Mouse (Mus musculus): ENCODE data around the gene Ank2. TPM values are rescaled to one million over a fixed set of nuclear protein-coding genes. Genes with fewer than 3 reads are reported as not detected.

Gene Ank2
- polyA plus RNA-seq, 1 experiment from 2014 or later = 204 TPM

- Histone ChIP-seq H3K9ac (no peak overlapping the region), H3K4me1 (replicated peaks; ENCODE audit: control insufficient read depth, insufficient read depth, low read length) (no peaks in the 10 kb centered on the region), H3K27ac (no peak overlapping the region), H3K4me3 (replicated peaks; ENCODE audit: low read length) (no peak overlapping the region), H3K27me3 (ENCODE audit: control insufficient read depth, insufficient read depth, low read length) (no peaks in the 10 kb centered on the region), H3K4me2 (replicated peaks) (no peak overlapping the region), H3K36me3 (replicated peaks; ENCODE audit: control insufficient read depth, insufficient read depth) (no peaks in the 10 kb centered on the region), H3K9me3 (ENCODE audit: control insufficient read depth, low read length) (no peaks in the 10 kb centered on the region)
- WGBS = 82% methylated on average over 6 of the region's 6 CpGs
- no peak for ATAC-seq (ENCODE audit: low FRiP score)
- no peak for DNase-seq (ENCODE audit: low spot score)
Observed at GRCm38 (mm10) chr3:127453254-127453653, 45.9 kb downstream of the Ank2 start.

GRCm38 (mm10) chr3:127452233-127452632 is 46.9 kb downstream of the Ank2 start:
- no peak for ATAC-seq (ENCODE audit: low FRiP score)
- H3K4me1 ChIP-seq (replicated peaks; ENCODE audit: control insufficient read depth, insufficient read depth, low read length) = no peaks in the 10 kb centered on the region
- H3K9ac ChIP-seq = no peak overlapping the region
- no peaks in the 10 kb centered on the region for H3K36me3 ChIP-seq (replicated peaks; ENCODE audit: control insufficient read depth, insufficient read depth)
- 62% methylated on average over 13 of the region's 13 CpGs for WGBS
- H3K4me3 ChIP-seq (replicated peaks; ENCODE audit: low read length) = no peak overlapping the region
- H3K9me3 ChIP-seq (ENCODE audit: control insufficient read depth, low read length) = no peaks in the 10 kb centered on the region
- no peak overlapping the region for H3K27ac ChIP-seq
- no peaks in the 10 kb centered on the region for H3K27me3 ChIP-seq (ENCODE audit: control insufficient read depth, insufficient read depth, low read length)
- no peak overlapping the region for H3K4me2 ChIP-seq (replicated peaks)
- no peak for DNase-seq (ENCODE audit: low spot score)

- Histone ChIP-seq H3K27ac (no peak overlapping the region), H3K4me1 (replicated peaks; ENCODE audit: control insufficient read depth, insufficient read depth, low read length) (no peaks in the 10 kb centered on the region), H3K4me2 (replicated peaks) (no peak overlapping the region), H3K36me3 (replicated peaks; ENCODE audit: control insufficient read depth, insufficient read depth) (no peaks in the 10 kb centered on the region), H3K9me3 (ENCODE audit: control insufficient read depth, low read length) (no peaks in the 10 kb centered on the region), H3K4me3 (replicated peaks; ENCODE audit: low read length) (no peak overlapping the region), H3K27me3 (ENCODE audit: control insufficient read depth, insufficient read depth, low read length) (no peaks in the 10 kb centered on the region), H3K9ac (no peak overlapping the region)
- no peak for DNase-seq (ENCODE audit: low spot score)
- 84% methylated on average over 9 of the region's 9 CpGs for WGBS
- ATAC-seq (ENCODE audit: low FRiP score) = no peak
Observed at GRCm38 (mm10) chr3:127451741-127452140, 47.4 kb downstream of the Ank2 start.

GRCm38 (mm10) chr3:127451070-127451469 is 48.1 kb downstream of the Ank2 start:
- 9% methylated on average over 3 of the region's 3 CpGs for WGBS

GRCm38 (mm10) chr3:127446173-127446572 is 53.0 kb downstream of the Ank2 start:
- no peaks in the 10 kb centered on the region for H3K36me3 ChIP-seq (replicated peaks; ENCODE audit: control insufficient read depth, insufficient read depth)
- no peak overlapping the region for H3K9ac ChIP-seq

More at GRCm38 (mm10) chr3:127451070-127451469, 48.1 kb downstream of the Ank2 start:
- H3K9ac ChIP-seq = no peak overlapping the region
- no peaks in the 10 kb centered on the region for H3K27me3 ChIP-seq (ENCODE audit: control insufficient read depth, insufficient read depth, low read length)
- no peak overlapping the region for H3K27ac ChIP-seq
- H3K4me1 ChIP-seq (replicated peaks; ENCODE audit: control insufficient read depth, insufficient read depth, low read length) = no peaks in the 10 kb centered on the region
- H3K36me3 ChIP-seq (replicated peaks; ENCODE audit: control insufficient read depth, insufficient read depth) = no peaks in the 10 kb centered on the region
- no peak overlapping the region for H3K4me2 ChIP-seq (replicated peaks)
- no peaks in the 10 kb centered on the region for H3K9me3 ChIP-seq (ENCODE audit: control insufficient read depth, low read length)
- no peak overlapping the region for H3K4me3 ChIP-seq (replicated peaks; ENCODE audit: low read length)
- peak; percentile 59 for DNase-seq (ENCODE audit: low spot score)
- no peak for ATAC-seq (ENCODE audit: low FRiP score)

GRCm38 (mm10) chr3:127433291-127433690 is 65.9 kb downstream of the Ank2 start:
- H3K4me2 ChIP-seq (replicated peaks) = no peak overlapping the region
- no peaks in the 10 kb centered on the region for H3K36me3 ChIP-seq (replicated peaks; ENCODE audit: control insufficient read depth, insufficient read depth)
- H3K9ac ChIP-seq = no peak overlapping the region
- 31% methylated on average over 3 of the region's 3 CpGs for WGBS
- 0 out of 2 replicates have a peak, but pooled peaks cover 6% of the 10 kb centered on the region for H3K4me1 ChIP-seq (replicated peaks; ENCODE audit: control insufficient read depth, insufficient read depth, low read length)
- H3K9me3 ChIP-seq (ENCODE audit: control insufficient read depth, low read length) = 0 out of 2 replicates have a peak, but pooled peaks cover 3% of the 10 kb centered on the region
- no peak overlapping the region for H3K27ac ChIP-seq
- peak; percentile 65 for DNase-seq (ENCODE audit: low spot score)
- no peak overlapping the region for H3K4me3 ChIP-seq (replicated peaks; ENCODE audit: low read length)
- peak; percentile 73; the same call in 1 of the 2 replicates for ATAC-seq (ENCODE audit: low FRiP score)
- H3K27me3 ChIP-seq (ENCODE audit: control insufficient read depth, insufficient read depth, low read length) = no peaks in the 10 kb centered on the region

More at GRCm38 (mm10) chr3:127446173-127446572, 53.0 kb downstream of the Ank2 start:
- ATAC-seq (ENCODE audit: low FRiP score) (peak; percentile 71), DNase-seq (ENCODE audit: low spot score) (peak; percentile 76)
- Histone ChIP-seq H3K4me2 (replicated peaks) (no peak overlapping the region), H3K4me1 (replicated peaks; ENCODE audit: control insufficient read depth, insufficient read depth, low read length) (no peaks in the 10 kb centered on the region), H3K4me3 (replicated peaks; ENCODE audit: low read length) (no peak overlapping the region), H3K27ac (no peak overlapping the region), H3K27me3 (ENCODE audit: control insufficient read depth, insufficient read depth, low read length) (no peaks in the 10 kb centered on the region), H3K9me3 (ENCODE audit: control insufficient read depth, low read length) (no peaks in the 10 kb centered on the region)
- 43% methylated on average over 5 of the region's 5 CpGs for WGBS

- Histone ChIP-seq H3K27ac (no peak overlapping the region), H3K36me3 (replicated peaks; ENCODE audit: control insufficient read depth, insufficient read depth) (no peaks in the 10 kb centered on the region), H3K9ac (no peak overlapping the region), H3K4me1 (replicated peaks; ENCODE audit: control insufficient read depth, insufficient read depth, low read length) (0 out of 2 replicates have a peak, but pooled peaks cover 6% of the 10 kb centered on the region), H3K4me2 (replicated peaks) (no peak overlapping the region), H3K9me3 (ENCODE audit: control insufficient read depth, low read length) (0 out of 2 replicates have a peak, but pooled peaks cover 3% of the 10 kb centered on the region), H3K27me3 (ENCODE audit: control insufficient read depth, insufficient read depth, low read length) (no peaks in the 10 kb centered on the region), H3K4me3 (replicated peaks; ENCODE audit: low read length) (no peak overlapping the region)
- whole genome bisulfite sequencing = 68% methylated on average over 13 of the region's 13 CpGs
- no peak for DNase-seq (ENCODE audit: low spot score)
- no peak for ATAC-seq (ENCODE audit: low FRiP score)
Observed at GRCm38 (mm10) chr3:127429866-127430265, 69.3 kb downstream of the Ank2 start.

GRCm38 (mm10) chr3:127428527-127428926 is 70.6 kb downstream of the Ank2 start:
- Histone ChIP-seq H3K4me1 (replicated peaks; ENCODE audit: control insufficient read depth, insufficient read depth, low read length) (no peaks in the 10 kb centered on the region), H3K27ac (no peak overlapping the region), H3K27me3 (ENCODE audit: control insufficient read depth, insufficient read depth, low read length) (no peaks in the 10 kb centered on the region), H3K9me3 (ENCODE audit: control insufficient read depth, low read length) (0 out of 2 replicates have a peak, but pooled peaks cover 3% of the 10 kb centered on the region), H3K36me3 (replicated peaks; ENCODE audit: control insufficient read depth, insufficient read depth) (no peaks in the 10 kb centered on the region), H3K9ac (no peak overlapping the region), H3K4me2 (replicated peaks) (no peak overlapping the region), H3K4me3 (replicated peaks; ENCODE audit: low read length) (no peak overlapping the region)
- peak; percentile 52 for DNase-seq (ENCODE audit: low spot score)
- ATAC-seq (ENCODE audit: low FRiP score) = no peak
- 94% methylated on average over 3 of the region's 3 CpGs for WGBS

GRCm38 (mm10) chr3:127416950-127417349 is 82.2 kb downstream of the Ank2 start:
- 72% methylated on average over 4 of the region's 4 CpGs for WGBS
- Histone ChIP-seq H3K4me2 (replicated peaks) (no peak overlapping the region), H3K4me1 (replicated peaks; ENCODE audit: control insufficient read depth, insufficient read depth, low read length) (no peaks in the 10 kb centered on the region), H3K9ac (no peak overlapping the region), H3K27ac (no peak overlapping the region), H3K9me3 (ENCODE audit: control insufficient read depth, low read length) (no peaks in the 10 kb centered on the region), H3K36me3 (replicated peaks; ENCODE audit: control insufficient read depth, insufficient read depth) (no peaks in the 10 kb centered on the region), H3K4me3 (replicated peaks; ENCODE audit: low read length) (no peak overlapping the region), H3K27me3 (ENCODE audit: control insufficient read depth, insufficient read depth, low read length) (no peaks in the 10 kb centered on the region)
- DNase-seq (ENCODE audit: low spot score) = no peak
- ATAC-seq (ENCODE audit: low FRiP score) = no peak

GRCm38 (mm10) chr3:127414438-127414837 is 84.7 kb downstream of the Ank2 start:
- Histone ChIP-seq H3K9me3 (ENCODE audit: control insufficient read depth, low read length) (no peaks in the 10 kb centered on the region), H3K4me3 (replicated peaks; ENCODE audit: low read length) (no peak overlapping the region), H3K27ac (no peak overlapping the region), H3K27me3 (ENCODE audit: control insufficient read depth, insufficient read depth, low read length) (no peaks in the 10 kb centered on the region), H3K4me2 (replicated peaks) (no peak overlapping the region), H3K9ac (no peak overlapping the region), H3K36me3 (replicated peaks; ENCODE audit: control insufficient read depth, insufficient read depth) (no peaks in the 10 kb centered on the region), H3K4me1 (replicated peaks; ENCODE audit: control insufficient read depth, insufficient read depth, low read length) (peaks cover under 1% of the 10 kb centered on the region; the same call in 1 of the 2 replicates)
- 49% methylated on average over 1 of the region's 1 CpGs for WGBS
- DNase-seq (ENCODE audit: low spot score) (no peak), ATAC-seq (ENCODE audit: low FRiP score) (no peak)
